Mouse (Mus musculus) cerebellum, adult 2 months (tissue): ENCODE data around the gene Tmem116.

Experiments used
- CTCF ChIP-seq: fragments of 200-500 bp; IDR thresholded peaks from 2 replicates; pipeline ENCODE4 v1.5.1; 2011; ENCODE audit warnings: low read depth, mild to moderate bottlenecking, control low read depth, low read length, moderate library complexity, borderline replicate concordance; ENCODE audit not compliant: insufficient read depth
- POLR2A ChIP-seq: fragments of 200-500 bp; IDR thresholded peaks from 2 replicates; pipeline ENCODE4 v1.6.1; 2011; ENCODE audit warnings: low read length, control low read depth, borderline replicate concordance; ENCODE audit not compliant: insufficient read depth

- no peak for TF ChIP-seq CTCF
- no peak for TF ChIP-seq POLR2A
These were observed 88.4 kb downstream of the Tmem116 start for GRCm38 (mm10) chr5:121540066-121540465.
